Mouse (Mus musculus) right cerebral cortex, postnatal 4 days (tissue): ENCODE data around the gene Cxcl17.

Experiments
- DNase-seq: peaks from one replicate; pipeline ENCODE4 v3.0.0-alpha.2; 2022

Cxcl17 gene

DNA sequence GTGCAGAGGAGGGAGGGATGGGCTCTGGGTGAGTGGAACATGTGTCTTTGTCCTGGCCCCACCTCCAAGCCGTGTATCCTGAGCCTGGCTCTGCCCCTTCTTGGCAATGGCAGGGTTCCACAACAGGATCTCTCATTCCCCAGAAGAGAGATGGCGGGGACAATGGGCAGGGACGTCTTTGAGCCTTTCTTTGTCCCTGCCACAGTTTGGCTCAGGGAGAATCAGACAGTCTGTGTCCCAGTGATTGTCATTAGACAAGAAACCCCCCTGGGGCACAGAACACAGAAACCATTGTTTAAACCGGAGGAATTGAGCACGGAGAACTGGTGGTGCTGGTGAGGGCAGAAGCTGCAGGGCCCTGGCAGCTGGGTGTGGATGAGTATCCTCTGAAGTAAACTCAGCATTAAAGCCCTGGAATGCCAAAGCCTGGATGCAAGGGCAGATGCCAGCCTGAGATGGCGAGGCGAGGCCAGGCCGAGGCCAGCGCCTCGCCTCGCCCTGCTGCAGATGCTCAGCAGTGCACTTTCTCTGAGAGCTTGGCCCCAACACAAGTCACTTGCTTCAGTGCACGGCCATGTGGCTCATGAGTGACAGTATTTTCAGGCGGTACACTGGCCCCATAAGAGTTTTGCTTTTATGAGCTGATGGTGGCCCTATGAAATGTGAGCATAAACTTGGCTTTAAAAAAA is 46.6 kb downstream of the Cxcl17 start:
- DNase-seq: no peak

DNA sequence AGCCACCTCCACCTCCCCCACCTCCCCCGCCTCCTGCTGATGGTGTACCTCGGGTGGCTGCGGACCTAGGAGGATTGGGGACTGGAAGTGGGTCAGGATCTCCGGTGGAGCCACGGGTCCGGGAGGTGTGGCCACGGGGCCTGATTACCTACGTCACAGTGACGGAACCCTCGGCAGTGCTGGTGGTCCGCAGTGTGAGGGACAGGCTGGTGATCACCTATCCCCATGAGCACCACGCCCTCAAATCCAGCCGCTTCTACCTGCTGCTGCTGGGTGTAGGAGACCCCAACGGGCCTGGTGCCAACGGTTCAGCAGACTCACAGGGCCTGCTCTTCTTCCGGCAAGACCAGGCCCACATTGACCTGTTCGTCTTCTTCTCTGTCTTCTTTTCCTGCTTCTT is 49.1 kb downstream of the Cxcl17 start:
- DNase-seq: no peak

DNA sequence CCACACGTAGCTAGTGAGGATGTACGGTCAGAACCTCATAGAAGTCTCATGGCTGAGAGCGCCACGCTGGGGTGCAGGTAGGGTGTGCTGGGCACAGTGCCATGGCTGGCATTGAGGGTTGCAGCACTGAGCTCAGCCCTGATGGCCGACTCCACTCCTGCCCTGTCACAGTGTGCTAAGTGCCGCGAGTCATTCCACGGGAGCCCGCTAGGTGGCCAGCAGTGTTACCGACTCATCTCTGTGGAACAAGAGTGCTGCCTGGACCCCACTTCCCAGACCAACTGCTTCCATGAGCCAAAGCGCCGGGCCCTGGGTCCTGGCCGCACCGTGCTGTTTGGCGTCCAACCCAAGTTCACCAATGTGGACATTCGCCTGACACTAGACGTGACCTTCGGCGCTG is 49.5 kb downstream of the Cxcl17 start:
- no peak for DNase-seq

DNA sequence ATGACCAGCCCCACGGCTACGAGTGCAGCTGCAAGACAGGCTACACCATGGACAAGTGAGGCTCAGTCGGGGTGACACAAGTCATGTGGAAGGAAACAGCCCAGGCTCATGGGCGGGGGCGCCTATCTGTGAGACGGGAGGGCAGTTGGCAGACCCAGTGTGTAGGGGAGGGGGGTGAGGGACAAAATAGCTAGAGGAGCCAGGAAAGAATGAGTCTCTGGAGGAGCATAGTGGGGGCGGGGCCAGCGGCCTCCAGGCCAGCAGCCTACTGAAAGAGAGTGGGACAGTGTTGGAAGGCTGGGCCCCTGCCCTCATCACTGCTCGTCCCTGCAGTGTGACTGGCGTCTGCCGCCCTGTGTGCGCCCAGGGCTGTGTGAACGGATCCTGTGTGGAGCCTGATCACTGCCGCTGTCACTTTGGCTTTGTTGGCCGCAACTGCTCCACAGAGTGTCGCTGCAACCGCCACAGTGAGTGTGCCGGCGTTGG is 53.9 kb downstream of the Cxcl17 start:
- no peak for DNase-seq
